Mouse (Mus musculus) small intestine, adult 2 months (tissue): ENCODE data around the gene Cecr2.

Experiments used
- CTCF ChIP-seq: fragments of 200-500 bp; IDR thresholded peaks from 2 replicates; pipeline ENCODE4 v1.5.1; 2012; ENCODE audit warnings: low read depth, mild to moderate bottlenecking, control low read depth, inconsistent platforms, low read length, moderate library complexity, mixed read lengths; ENCODE audit not compliant: insufficient replicate concordance, insufficient read length; ENCODE audit errors: extremely low read depth
- POLR2A ChIP-seq: fragments of 200-500 bp; IDR thresholded peaks from 2 replicates; pipeline ENCODE4 v1.6.1; 2012; ENCODE audit warnings: low read depth, mild to moderate bottlenecking, control low read depth, inconsistent platforms, low read length, moderate library complexity

- TF ChIP-seq CTCF: no peak
- TF ChIP-seq POLR2A: no peak
Observed at GRCm38 (mm10) chr6:120655702-120656101, 10.5 kb upstream of the Cecr2 start.
